Mouse (Mus musculus) thymus, postnatal 0 days (tissue): ENCODE data around the gene Zfp511. TPM values are rescaled to one million over a fixed set of nuclear protein-coding genes. Genes with fewer than 3 reads are reported as not detected.

ENCODE experiments used
- DNase-seq: peaks from one replicate; pipeline ENCODE4 v3.0.0-alpha.2; 2015; ENCODE audit warnings: low spot score
- polyA plus RNA-seq: library from polyadenylated mRNA; unstranded; fragments of >200 nt; fragmentation: Nextera tagmentation; extraction: Ambion mirVana; gene quantifications from 2 replicates; pipeline ENCODE4 v1.2.1, GENCODE M21; 2015

The Zfp511 gene
- polyA plus RNA-seq, 1 experiment from 2014 or later = 38.9 TPM

- DNase-seq = no peak
Measured at GRCm38 (mm10) chr7:140048361-140049114, 12.3 kb downstream of the Zfp511 start, which contains the start of gene Msx3. Gene Msx3, minus strand, starts transcription at chr7:140049089.

GRCm38 (mm10) chr7:140049115-140049689 is 13.0 kb downstream of the Zfp511 start:
- peak; percentile 39 for DNase-seq

GRCm38 (mm10) chr7:140054124-140054523 is 17.9 kb downstream of the Zfp511 start:
- no peak for DNase-seq

- no peak for DNase-seq
Measured at GRCm38 (mm10) chr7:140057413-140058407, 21.5 kb downstream of the Zfp511 start.

- DNase-seq = no peak
Measured at GRCm38 (mm10) chr7:140058528-140058927, 22.3 kb downstream of the Zfp511 start.

GRCm38 (mm10) chr7:140059601-140060000 is 23.4 kb downstream of the Zfp511 start:
- no peak for DNase-seq

GRCm38 (mm10) chr7:140060936-140061831 is 25.0 kb downstream of the Zfp511 start:
- DNase-seq = no peak

- no peak for DNase-seq
Measured at GRCm38 (mm10) chr7:140061832-140062130, 25.6 kb downstream of the Zfp511 start.

- DNase-seq = no peak
Measured at GRCm38 (mm10) chr7:140062307-140062706, 26.1 kb downstream of the Zfp511 start.

GRCm38 (mm10) chr7:140063092-140063491 is 26.9 kb downstream of the Zfp511 start:
- DNase-seq = peak; percentile 78

GRCm38 (mm10) chr7:140067397-140067796 is 31.2 kb downstream of the Zfp511 start:
- DNase-seq = no peak

- DNase-seq = no peak
Measured at GRCm38 (mm10) chr7:140070042-140070711, 34.0 kb downstream of the Zfp511 start.

GRCm38 (mm10) chr7:140077698-140078097 is 41.5 kb downstream of the Zfp511 start:
- DNase-seq = no peak

- DNase-seq = peak; percentile 79
Measured at GRCm38 (mm10) chr7:140078711-140079110, 42.5 kb downstream of the Zfp511 start.

- DNase-seq = peak; percentile 41
Measured at GRCm38 (mm10) chr7:140080503-140081156, 44.4 kb downstream of the Zfp511 start.

- no peak for DNase-seq
Measured at GRCm38 (mm10) chr7:140081408-140082241, 45.4 kb downstream of the Zfp511 start.

GRCm38 (mm10) chr7:140082242-140082678 is 46.1 kb downstream of the Zfp511 start, which contains the start of gene Caly:
Gene Caly, minus strand, starts transcription at chr7:140082548.
- peak; percentile 51 for DNase-seq
